In genomic region chr6:42373669-42374430, GRCm38 (mm10) we compare ENCODE assay signal across 8 mouse cellular contexts. TPM values are rescaled to one million over a fixed set of nuclear protein-coding genes. Genes with fewer than 3 reads are reported as not detected.
A peak's percentile ranks its signal among the peaks of the same experiment; 100 is the strongest.
DNase-seq lines count a peak whose midpoint lies in the region; ATAC-seq and TF ChIP-seq lines count a peak whose summit lies in the region.

No protein-coding gene starts in this region.

- H3K4me1 ChIP-seq in heart, embryonic 10.5 days: peaks cover 63% of the 10 kb centered on the region
- no peaks in the 10 kb centered on the region for H3K4me1 ChIP-seq in ES-Bruce4 (ENCODE audit: control insufficient read depth, insufficient read depth, low read length)
- peaks cover 4% of the 10 kb centered on the region; the same call in 1 of the 2 replicates for H3K4me1 ChIP-seq in hindbrain, embryonic 11.5 days (replicated peaks; ENCODE audit: control insufficient read depth, insufficient read depth, low read length)
- H3K4me1 ChIP-seq in megakaryocyte, embryonic 14.5 days: peaks cover 73% of the 10 kb centered on the region

- no peaks in the 10 kb centered on the region for H3K9me3 ChIP-seq in heart, embryonic 10.5 days
- no peaks in the 10 kb centered on the region for H3K9me3 ChIP-seq in ES-Bruce4 (replicated peaks; ENCODE audit: control insufficient read depth, insufficient read depth, low read length, poor library complexity, severe bottlenecking)
- no peaks in the 10 kb centered on the region for H3K9me3 ChIP-seq in hindbrain, embryonic 11.5 days (ENCODE audit: control insufficient read depth, low read length)
- H3K9me3 ChIP-seq in megakaryocyte, embryonic 14.5 days: no peaks in the 10 kb centered on the region

- no peak for TF ChIP-seq CTCF in ES-Bruce4 (IDR thresholded peaks at IDR 0.05; ENCODE audit: low read depth, low read length)

- H3K36me3 ChIP-seq in heart, embryonic 10.5 days: no peaks in the 10 kb centered on the region
- H3K36me3 ChIP-seq in ES-Bruce4 (ENCODE audit: control insufficient read depth, insufficient read depth, low read length, poor library complexity, severe bottlenecking): no peaks in the 10 kb centered on the region
- H3K36me3 ChIP-seq in hindbrain, embryonic 11.5 days (ENCODE audit: control insufficient read depth, insufficient read depth, low read length): no peaks in the 10 kb centered on the region
- H3K36me3 ChIP-seq in megakaryocyte, embryonic 14.5 days (replicated peaks; ENCODE audit: low read length): no peaks in the 10 kb centered on the region

- H3K9ac ChIP-seq in ES-Bruce4 (ENCODE audit: low read depth, poor library complexity, severe bottlenecking): peak overlapping the region; percentile 53; the same call in 1 of the 2 replicates
- no peak overlapping the region for H3K9ac ChIP-seq in hindbrain, embryonic 11.5 days (ENCODE audit: low read depth, low read length)

- H3K4me2 ChIP-seq in hindbrain, embryonic 11.5 days (replicated peaks; ENCODE audit: low read depth, low read length): peak overlapping the region; percentile 89

- ATAC-seq in hindbrain, embryonic 11.5 days (ENCODE audit: low FRiP score): peak; percentile 26; the same call in 1 of the 2 replicates

- no peaks in the 10 kb centered on the region for H3K27me3 ChIP-seq in heart, embryonic 10.5 days (ENCODE audit: insufficient read depth, poor library complexity, severe bottlenecking)
- H3K27me3 ChIP-seq in ES-Bruce4 (ENCODE audit: control insufficient read depth, insufficient read depth, low read length, poor library complexity, severe bottlenecking): no peaks in the 10 kb centered on the region; the same call in none of the 2 replicates
- H3K27me3 ChIP-seq in hindbrain, embryonic 11.5 days (ENCODE audit: control insufficient read depth, insufficient read depth, low read length): no peaks in the 10 kb centered on the region; the same call in none of the 2 replicates
- H3K27me3 ChIP-seq in megakaryocyte, embryonic 14.5 days (replicated peaks): no peaks in the 10 kb centered on the region

- peak overlapping the region; percentile 83 for H3K27ac ChIP-seq in heart, embryonic 10.5 days
- H3K27ac ChIP-seq in ES-Bruce4 (ENCODE audit: insufficient read depth, low read length): no peak overlapping the region
- H3K27ac ChIP-seq in hindbrain, embryonic 11.5 days (ENCODE audit: low read depth, low read length): no peak overlapping the region

- no peak for TF ChIP-seq EP300 in ES-Bruce4 (IDR thresholded peaks at IDR 0.05; ENCODE audit: insufficient read depth, low read depth, low read length)

- intact Hi-C loops in heart, postnatal 10 days (cut with DNase I): loop anchor here (2.0 kb wide), 1 partner anchor 23 kb away; no protein-coding TSS in a partner anchor

- WGBS in heart, embryonic 10.5 days: 51% methylated on average over 6 of the region's 7 CpGs
- WGBS in hindbrain, embryonic 11.5 days: 39% methylated on average over 7 of the region's 7 CpGs

- TF ChIP-seq POLR2A in ES-Bruce4 (IDR thresholded peaks at IDR 0.05; ENCODE audit: insufficient read depth, low read length): no peak

- no peak for DNase-seq in heart, embryonic 10.5 days (ENCODE audit: low spot score)
- no peak for DNase-seq in heart, postnatal 10 days
- no peak for DNase-seq in hindbrain, embryonic 11.5 days (ENCODE audit: low spot score)
- DNase-seq in cerebellum, adult 9-10 months: no peak
- no peak for DNase-seq in left cerebral cortex, adult 18-20 months (ENCODE audit: low spot score in 2 of 2)
- no peak for DNase-seq in thymus, postnatal 36 days

- H3K4me3 ChIP-seq in heart, embryonic 10.5 days: peak overlapping the region; percentile 70
- peak overlapping the region; percentile 37 for H3K4me3 ChIP-seq in ES-Bruce4 (ENCODE audit: low read depth, low read length)
- 0 out of 2 replicates have a peak overlapping the region, but pooled peaks have one; percentile 44 for H3K4me3 ChIP-seq in hindbrain, embryonic 11.5 days (ENCODE audit: low read depth, low read length)
- H3K4me3 ChIP-seq in megakaryocyte, embryonic 14.5 days (replicated peaks): peak overlapping the region; percentile 88

RNA-seq across cellular contexts. Expression of gene Epha1, which starts 0.8 kb away (rescaled TPM):
- polyA plus RNA-seq in heart, embryonic 10.5 days (2016; fragmentation: Nextera tagmentation; extraction: Ambion mirVana): 3.0 and 4.8 TPM in 2 replicates
- total RNA-seq in heart, postnatal 10 days (2021): under 1 TPM; 0.60 to 0.72 TPM
- 19.3 and 20.6 TPM in 2 replicates for polyA plus RNA-seq in ES-Bruce4 (2011; ENCODE audit: insufficient read depth, insufficient read length, low read depth, missing spikeins)
- 0.43 and 1.3 TPM in 2 replicates for polyA plus RNA-seq in hindbrain, embryonic 11.5 days (2014; fragmentation: Nextera tagmentation; extraction: Ambion mirVana)
- not detected in 2 replicates for polyA plus RNA-seq in megakaryocyte, embryonic 14.5 days (2012; ENCODE audit: insufficient read depth, low replicate concordance)
- total RNA-seq in left cerebral cortex, adult 18-20 months (2021): under 1 TPM in 1 of 2 experiments, not detected in 1; 0.23 TPM

RNA-seq across cellular contexts. Expression of gene Zyx, which starts 24.4 kb away (rescaled TPM):
- polyA plus RNA-seq in heart, embryonic 10.5 days (2016; fragmentation: Nextera tagmentation; extraction: Ambion mirVana): 165 and 193 TPM in 2 replicates
- 100 to 1,000 TPM; 104 to 121 TPM for total RNA-seq in heart, postnatal 10 days (2021)
- 42.6 and 52.2 TPM in 2 replicates for polyA plus RNA-seq in ES-Bruce4 (2011; ENCODE audit: insufficient read depth, insufficient read length, low read depth, missing spikeins)
- polyA plus RNA-seq in hindbrain, embryonic 11.5 days (2014; fragmentation: Nextera tagmentation; extraction: Ambion mirVana): 57.5 and 60.1 TPM in 2 replicates
- 8,612 and 27,789 TPM in 2 replicates for polyA plus RNA-seq in megakaryocyte, embryonic 14.5 days (2012; ENCODE audit: insufficient read depth, low replicate concordance)
- total RNA-seq in left cerebral cortex, adult 18-20 months (2021): 10 to 100 TPM; 48.9 to 51.2 TPM

RNA-seq across cellular contexts. Expression of gene Tas2r143, which starts 26.2 kb away (rescaled TPM):
- polyA plus RNA-seq in heart, embryonic 10.5 days (2016; fragmentation: Nextera tagmentation; extraction: Ambion mirVana): not detected in 2 replicates
- total RNA-seq in heart, postnatal 10 days (2021): not detected
- 1.5 TPM in 1 of 2 replicates, not detected in the other for polyA plus RNA-seq in ES-Bruce4 (2011; ENCODE audit: insufficient read depth, insufficient read length, low read depth, missing spikeins)
- not detected in 2 replicates for polyA plus RNA-seq in hindbrain, embryonic 11.5 days (2014; fragmentation: Nextera tagmentation; extraction: Ambion mirVana)
- not detected in 2 replicates for polyA plus RNA-seq in megakaryocyte, embryonic 14.5 days (2012; ENCODE audit: insufficient read depth, low replicate concordance)
- total RNA-seq in left cerebral cortex, adult 18-20 months (2021): not detected

RNA-seq across cellular contexts. Expression of gene Tas2r135, which starts 31.4 kb away (rescaled TPM):
- not detected in 2 replicates for polyA plus RNA-seq in heart, embryonic 10.5 days (2016; fragmentation: Nextera tagmentation; extraction: Ambion mirVana)
- under 1 TPM; 0.25 to 0.31 TPM for total RNA-seq in heart, postnatal 10 days (2021)
- not detected in 2 replicates for polyA plus RNA-seq in ES-Bruce4 (2011; ENCODE audit: insufficient read depth, insufficient read length, low read depth, missing spikeins)
- 0.15 TPM in 1 of 2 replicates, not detected in the other for polyA plus RNA-seq in hindbrain, embryonic 11.5 days (2014; fragmentation: Nextera tagmentation; extraction: Ambion mirVana)
- polyA plus RNA-seq in megakaryocyte, embryonic 14.5 days (2012; ENCODE audit: insufficient read depth, low replicate concordance): not detected in 2 replicates
- not detected for total RNA-seq in left cerebral cortex, adult 18-20 months (2021)

RNA-seq across cellular contexts. Expression of gene Fam131b, which starts 49.4 kb away (rescaled TPM):
- polyA plus RNA-seq in heart, embryonic 10.5 days (2016; fragmentation: Nextera tagmentation; extraction: Ambion mirVana): 0.21 and 0.30 TPM in 2 replicates
- 1 to 10 TPM; 1.2 to 1.6 TPM for total RNA-seq in heart, postnatal 10 days (2021)
- 0.63 and 1.3 TPM in 2 replicates for polyA plus RNA-seq in ES-Bruce4 (2011; ENCODE audit: insufficient read depth, insufficient read length, low read depth, missing spikeins)
- 2.6 and 3.1 TPM in 2 replicates for polyA plus RNA-seq in hindbrain, embryonic 11.5 days (2014; fragmentation: Nextera tagmentation; extraction: Ambion mirVana)
- 0.41 TPM in 1 of 2 replicates, not detected in the other for polyA plus RNA-seq in megakaryocyte, embryonic 14.5 days (2012; ENCODE audit: insufficient read depth, low replicate concordance)
- total RNA-seq in left cerebral cortex, adult 18-20 months (2021): 100 to 1,000 TPM; 115 to 123 TPM

Comparison
In these comparisons a context has a peak if more than half of its experiments do, and no peak if none do; other contexts are left out.
1. H3K4me3 ChIP-seq: peak in every context shown above with its lines; median percentile 88 in megakaryocyte, embryonic 14.5 days; 70 in heart, embryonic 10.5 days; 44 in hindbrain, embryonic 11.5 days; 37 in ES-Bruce4.
2. RNA of gene Zyx, which starts 24.4 kb away (polyA plus RNA-seq): 8,612 to 27,789 TPM in megakaryocyte, embryonic 14.5 days; 165 to 193 TPM in heart, embryonic 10.5 days, 57.5 to 60.1 TPM in hindbrain, embryonic 11.5 days and 42.6 to 52.2 TPM in ES-Bruce4; every median in the first group is over 10 times any median in the second.